Mouse (Mus musculus) liver, embryonic 13.5 days (tissue): Measurements from ENCODE around the gene Pias4. TPM values are rescaled to one million over a fixed set of nuclear protein-coding genes. Genes with fewer than 3 reads are reported as not detected.
"Not testable (repeated sequence)": the region's sequence is repeated elsewhere in the genome, so short reads cannot be mapped to it uniquely, and the experiment has no call there.

ENCODE experiments used
- ATAC-seq: fragments of 200-750 bp; cut with Nextera tagmentation; 2 replicates; pipeline ENCODE4 v1.8.0; 2017; ENCODE audit warnings: low read depth, mild to moderate bottlenecking, moderate number of reproducible peaks, moderate library complexity
- DNase-seq: peaks from one replicate; pipeline ENCODE4 v3.0.0; 2022
- H3K27ac ChIP-seq: fragments of 300-500 bp; sonication (generic); 2 replicates; pipeline ENCODE4 v1.5.1; 2015; ENCODE audit warnings: moderate library complexity, mild to moderate bottlenecking, inconsistent platforms
- H3K27me3 ChIP-seq: fragments of 300-500 bp; sonication (generic); 2 replicates; pipeline ENCODE4 v1.6.1; 2015; ENCODE audit warnings: mild to moderate bottlenecking, inconsistent platforms
- H3K36me3 ChIP-seq: fragments of 300-500 bp; sonication (generic); 2 replicates; pipeline ENCODE4 v1.6.1; 2015; ENCODE audit warnings: mild to moderate bottlenecking, inconsistent platforms
- H3K4me1 ChIP-seq: fragments of 300-500 bp; sonication (generic); replicated peaks from 2 replicates; pipeline ENCODE4 v1.6.1; 2015; ENCODE audit warnings: inconsistent platforms
- H3K4me2 ChIP-seq: fragments of 300-500 bp; sonication (generic); 2 replicates; pipeline ENCODE4 v1.6.1; 2015; ENCODE audit warnings: inconsistent platforms, mild to moderate bottlenecking, moderate library complexity
- H3K4me3 ChIP-seq: fragments of 300-500 bp; sonication (generic); replicated peaks from 2 replicates; pipeline ENCODE4 v1.5.1; 2015; ENCODE audit warnings: mild to moderate bottlenecking, inconsistent platforms
- H3K9ac ChIP-seq: fragments of 300-500 bp; sonication (generic); 2 replicates; pipeline ENCODE4 v1.6.1; 2015; ENCODE audit warnings: mild to moderate bottlenecking, inconsistent platforms
- H3K9me3 ChIP-seq: fragments of 300-500 bp; sonication (generic); replicated peaks from 2 replicates; pipeline ENCODE4 v1.6.1; 2016; ENCODE audit warnings: inconsistent platforms
- WGBS: fragments of 180-500 bp; shearing (Covaris S2); methylation state at CpG from one replicate; pipeline ENCODE4 v1.1.7; 2015; ENCODE audit not compliant: insufficient replicate concordance; 5-methylcytosine and 5-hydroxymethylcytosine counted together
- polyA plus RNA-seq: library from polyadenylated mRNA; unstranded; fragments of >200 nt; fragmentation: Nextera tagmentation; extraction: Ambion mirVana; gene quantifications from 2 replicates; pipeline ENCODE4 v1.2.1, GENCODE M21; 2015

The Pias4 gene
- 23.5 and 23.8 TPM in 2 replicates for polyA plus RNA-seq

DNA sequence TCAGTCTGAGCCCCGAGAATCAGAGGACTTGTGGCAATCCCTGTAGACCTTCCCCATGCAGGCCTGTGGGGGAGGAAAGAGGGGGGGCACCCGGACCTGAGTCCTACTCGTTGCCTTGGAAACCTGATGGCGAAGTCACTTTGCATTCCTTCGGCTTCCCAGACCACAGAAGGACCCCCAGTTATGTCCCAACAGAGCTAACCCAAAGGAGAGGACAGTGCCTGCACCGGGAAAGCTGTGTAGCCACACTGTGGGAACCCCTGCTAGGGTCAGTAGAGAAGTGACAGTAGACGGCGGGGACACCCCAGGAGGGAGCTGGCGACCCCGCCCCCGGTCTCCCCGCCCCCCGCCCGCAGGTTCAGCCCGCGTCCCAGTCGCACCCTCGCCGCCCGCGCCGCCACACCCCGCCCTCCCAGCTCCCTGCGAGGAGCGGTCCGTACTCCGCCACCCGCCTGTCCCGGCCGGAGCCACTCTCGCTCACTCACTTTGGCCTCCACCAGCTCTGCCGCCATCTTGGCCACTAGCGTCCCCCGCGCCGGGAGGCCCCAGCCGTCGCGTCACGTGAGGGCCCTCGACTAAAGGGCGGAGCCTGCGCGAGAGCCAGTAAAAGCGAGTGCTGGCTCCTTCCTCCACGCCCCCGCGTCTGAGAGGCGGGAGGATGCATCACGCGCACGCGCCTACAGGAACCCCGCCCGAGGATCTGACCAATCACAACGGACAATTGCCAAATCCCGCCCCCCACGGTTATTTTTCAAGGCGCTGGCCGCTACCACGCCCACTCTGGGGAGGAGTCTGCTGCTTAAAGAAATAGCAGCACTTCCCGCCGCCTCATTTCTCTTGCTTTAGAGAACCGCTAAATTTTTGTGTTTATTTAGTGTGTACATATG, at the start of gene Pias4:
Pias4 (minus strand) TSS at position 724 of the 887 bp plus-strand sequence.
- H3K27me3 ChIP-seq, result no peaks in the 10 kb centered on the region
- under 1% methylated on average over 64 of the region's 64 CpGs for WGBS
- peaks cover 57% of the 10 kb centered on the region for H3K4me1 ChIP-seq
- H3K27ac ChIP-seq, result peak within 1 kb of the TSS; percentile 95
- peak within 1 kb of the TSS; percentile 99 for H3K4me3 ChIP-seq
- DNase-seq, result peak; percentile 100
- ATAC-seq, result peak; percentile 83
- H3K4me2 ChIP-seq, result peak within 1 kb of the TSS; percentile 89
- H3K36me3 ChIP-seq, result peaks cover 29% of the 10 kb centered on the region
- no peaks in the 10 kb centered on the region for H3K9me3 ChIP-seq
- H3K9ac ChIP-seq, result peak within 1 kb of the TSS; percentile 96

DNA sequence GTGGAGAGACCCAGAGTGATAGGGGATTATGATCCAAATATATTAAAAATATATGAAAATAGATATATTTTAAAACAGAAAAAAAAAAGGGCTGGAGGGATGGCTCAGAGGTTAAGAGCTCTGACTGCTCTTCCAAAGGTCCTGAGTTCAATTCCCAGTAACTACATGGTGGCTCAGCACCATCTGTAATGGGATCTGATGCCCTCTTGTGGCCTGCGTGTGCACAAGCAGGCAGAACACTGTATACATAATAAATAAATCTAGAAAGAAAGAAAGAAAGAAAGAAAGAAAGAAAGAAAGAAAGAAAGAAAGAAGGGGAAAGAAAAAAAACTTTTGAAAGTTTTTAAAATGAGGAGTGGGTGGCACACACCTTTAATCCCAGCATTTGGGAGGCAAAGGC, 49.5 kb upstream of the Pias4 start:
- H3K4me3 ChIP-seq, H3K4me1 ChIP-seq, H3K36me3 ChIP-seq, H3K9ac ChIP-seq, H3K9me3 ChIP-seq, H3K4me2 ChIP-seq, H3K27ac ChIP-seq, DNase-seq, ATAC-seq: not testable (repeated sequence)
- 10% methylated on average over 1 of the region's 1 CpGs for WGBS
- H3K27me3 ChIP-seq, result peaks cover 14% of the 10 kb centered on the region

DNA sequence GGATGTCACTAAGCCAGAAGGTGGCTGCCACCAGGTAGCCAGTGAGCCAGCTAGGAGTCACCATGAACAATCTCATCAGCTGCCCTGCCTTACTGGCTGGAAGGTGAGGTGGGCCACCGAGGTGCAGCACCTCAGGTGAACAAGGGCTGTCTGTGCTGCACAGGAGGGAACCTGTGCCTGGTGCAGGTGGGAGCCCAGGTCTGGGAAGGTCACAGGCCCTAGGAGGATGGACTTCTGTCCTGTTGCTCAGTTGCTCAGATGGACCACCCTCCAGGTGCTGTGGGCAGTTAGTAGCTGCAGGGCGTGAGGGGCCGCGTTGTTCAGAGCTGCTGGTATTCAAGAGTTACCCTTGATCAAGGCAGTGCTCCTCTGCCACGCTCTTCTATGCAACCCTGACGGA, 49.1 kb upstream of the Pias4 start:
- ATAC-seq (no peak), DNase-seq (no peak)
- WGBS, result 65% methylated on average over 6 of the region's 6 CpGs
- Histone ChIP-seq H3K27ac (no peak overlapping the region), H3K4me1 (peaks cover 4% of the 10 kb centered on the region; the same call in 1 of the 2 replicates), H3K9me3 (no peaks in the 10 kb centered on the region), H3K9ac (no peak overlapping the region), H3K27me3 (peaks cover 14% of the 10 kb centered on the region), H3K4me3 (no peak overlapping the region), H3K4me2 (no peak overlapping the region), H3K36me3 (no peaks in the 10 kb centered on the region)

DNA sequence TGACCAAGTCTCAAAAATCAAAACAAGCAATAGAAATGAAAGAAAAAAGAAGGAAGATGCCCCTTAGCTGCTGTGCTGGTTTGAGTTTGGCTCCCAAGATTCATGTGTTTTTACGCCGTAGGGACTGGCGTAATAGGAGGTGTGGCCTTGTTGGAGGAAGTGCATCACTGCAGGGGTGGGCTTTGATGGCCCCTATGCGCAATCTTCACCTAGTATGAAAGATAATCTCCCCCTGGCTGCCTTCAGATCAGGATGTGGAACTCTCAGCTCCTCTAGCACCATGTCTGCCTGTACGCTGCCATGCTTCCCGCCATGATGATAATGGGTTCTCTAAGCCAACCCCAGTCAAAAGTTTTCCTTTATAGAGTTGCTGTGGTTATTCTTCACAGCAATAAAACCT, 48.5 kb upstream of the Pias4 start:
- H3K9me3 ChIP-seq, result no peaks in the 10 kb centered on the region
- DNase-seq, result no peak
- H3K4me3 ChIP-seq, result no peak overlapping the region
- peaks cover 14% of the 10 kb centered on the region for H3K27me3 ChIP-seq
- H3K27ac ChIP-seq, result no peak overlapping the region
- no peak overlapping the region for H3K9ac ChIP-seq
- H3K36me3 ChIP-seq, result no peaks in the 10 kb centered on the region
- no peak for ATAC-seq
- H3K4me1 ChIP-seq, result no peaks in the 10 kb centered on the region
- 71% methylated on average over 6 of the region's 6 CpGs for WGBS
- H3K4me2 ChIP-seq, result no peak overlapping the region

DNA sequence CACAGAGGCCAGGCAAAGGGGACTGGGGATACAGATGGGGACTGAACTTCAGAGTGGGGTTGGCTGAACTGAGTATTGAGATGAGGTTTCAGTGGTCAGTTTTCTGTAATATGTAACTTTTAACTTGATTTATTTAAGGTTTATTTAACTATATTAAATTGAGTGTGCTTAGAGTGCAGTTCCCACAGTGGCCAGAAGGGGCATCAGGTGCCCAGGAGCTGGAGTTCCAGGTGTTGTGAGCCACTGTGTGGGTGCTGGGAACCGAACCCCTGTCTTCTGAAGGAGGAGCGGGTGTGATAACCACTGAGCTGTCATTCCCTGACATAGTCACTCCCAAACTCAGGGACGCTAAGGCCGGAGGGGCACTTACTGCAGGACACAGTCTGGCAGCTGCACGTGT, 42.4 kb upstream of the Pias4 start:
- Histone ChIP-seq H3K4me2 (no peak overlapping the region), H3K36me3 (no peaks in the 10 kb centered on the region), H3K4me3 (no peak overlapping the region), H3K27me3 (peaks cover 21% of the 10 kb centered on the region; the same call in 1 of the 2 replicates), H3K9ac (no peak overlapping the region), H3K9me3 (0 out of 2 replicates have a peak, but pooled peaks cover 3% of the 10 kb centered on the region), H3K27ac (no peak overlapping the region), H3K4me1 (no peaks in the 10 kb centered on the region)
- WGBS, result 77% methylated on average over 5 of the region's 5 CpGs
- no peak for DNase-seq
- ATAC-seq, result no peak

DNA sequence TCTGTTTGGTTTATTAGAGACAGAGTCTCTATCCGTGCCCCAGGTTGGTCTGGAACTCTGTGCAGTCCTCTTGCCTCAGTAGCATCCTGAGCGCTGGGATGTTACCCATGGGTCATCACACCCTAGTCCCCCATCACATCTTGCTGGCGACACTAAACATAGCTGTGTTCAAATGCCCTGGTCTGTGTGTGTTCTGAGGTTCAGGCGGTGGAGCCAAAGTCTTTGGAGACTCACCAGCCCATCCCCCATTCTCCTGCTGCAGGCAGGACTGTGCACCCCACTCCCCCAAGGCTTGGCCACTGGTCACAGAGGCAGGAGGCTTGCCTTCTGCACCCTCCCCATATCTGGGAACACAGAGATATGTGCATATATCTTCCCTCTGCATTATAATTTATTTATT, 36.4 kb upstream of the Pias4 start:
- no peak overlapping the region for H3K4me2 ChIP-seq
- no peak overlapping the region for H3K9ac ChIP-seq
- DNase-seq, result no peak
- ATAC-seq, result no peak
- no peaks in the 10 kb centered on the region for H3K36me3 ChIP-seq
- H3K4me3 ChIP-seq, result no peak overlapping the region
- H3K4me1 ChIP-seq, result peaks cover 24% of the 10 kb centered on the region
- no peaks in the 10 kb centered on the region for H3K9me3 ChIP-seq
- 63% methylated on average over 4 of the region's 4 CpGs for WGBS
- H3K27ac ChIP-seq, result peak overlapping the region; percentile 55; the same call in 1 of the 2 replicates
- peaks cover 32% of the 10 kb centered on the region for H3K27me3 ChIP-seq

DNA sequence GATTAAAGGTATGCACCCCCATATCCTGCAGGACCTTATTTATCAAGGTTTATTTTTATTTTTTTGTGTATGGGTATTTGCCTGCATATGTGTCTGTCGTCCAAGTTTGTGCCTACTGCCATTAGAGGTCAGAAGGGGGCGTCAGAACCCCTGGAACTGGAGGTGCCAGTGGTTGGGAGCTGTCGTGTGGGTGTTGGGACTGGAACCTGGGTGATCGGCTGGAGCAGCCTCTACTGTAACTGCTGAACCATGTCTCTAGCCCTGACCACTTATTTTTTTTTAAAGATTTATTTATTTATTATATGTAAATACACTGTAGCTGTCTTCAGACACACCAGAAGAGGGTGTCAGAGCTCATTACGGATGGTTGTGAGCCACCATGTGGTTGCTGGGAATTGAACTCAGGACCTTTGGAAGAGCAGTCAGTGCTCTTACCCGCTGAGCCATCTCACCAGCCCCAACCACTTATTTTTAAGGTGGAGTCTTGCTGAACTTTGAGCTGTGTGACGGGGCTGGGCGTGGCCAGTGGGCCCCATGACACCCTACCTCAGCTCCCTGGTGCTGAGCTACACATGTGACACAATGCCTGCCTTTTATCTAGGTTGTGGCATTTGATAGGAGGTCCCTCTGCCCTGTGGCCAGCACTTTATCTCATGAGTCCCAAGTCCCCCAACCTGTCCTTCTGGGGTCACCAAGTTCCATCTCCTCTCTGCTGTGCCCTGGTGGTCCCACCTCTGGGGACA, 35.4 kb upstream of the Pias4 start:
- no peaks in the 10 kb centered on the region for H3K9me3 ChIP-seq
- whole genome bisulfite sequencing, result 22% methylated on average over 8 of the region's 8 CpGs
- peaks cover 24% of the 10 kb centered on the region for H3K4me1 ChIP-seq
- peak overlapping the region; percentile 17; the same call in 1 of the 2 replicates for H3K9ac ChIP-seq
- no peak overlapping the region for H3K4me2 ChIP-seq
- DNase-seq (peak; percentile 77), ATAC-seq (peak; percentile 85)
- H3K4me3 ChIP-seq, result no peak overlapping the region
- peak overlapping the region; percentile 55; the same call in 1 of the 2 replicates for H3K27ac ChIP-seq
- H3K36me3 ChIP-seq, result no peaks in the 10 kb centered on the region
- H3K27me3 ChIP-seq, result peaks cover 35% of the 10 kb centered on the region

DNA sequence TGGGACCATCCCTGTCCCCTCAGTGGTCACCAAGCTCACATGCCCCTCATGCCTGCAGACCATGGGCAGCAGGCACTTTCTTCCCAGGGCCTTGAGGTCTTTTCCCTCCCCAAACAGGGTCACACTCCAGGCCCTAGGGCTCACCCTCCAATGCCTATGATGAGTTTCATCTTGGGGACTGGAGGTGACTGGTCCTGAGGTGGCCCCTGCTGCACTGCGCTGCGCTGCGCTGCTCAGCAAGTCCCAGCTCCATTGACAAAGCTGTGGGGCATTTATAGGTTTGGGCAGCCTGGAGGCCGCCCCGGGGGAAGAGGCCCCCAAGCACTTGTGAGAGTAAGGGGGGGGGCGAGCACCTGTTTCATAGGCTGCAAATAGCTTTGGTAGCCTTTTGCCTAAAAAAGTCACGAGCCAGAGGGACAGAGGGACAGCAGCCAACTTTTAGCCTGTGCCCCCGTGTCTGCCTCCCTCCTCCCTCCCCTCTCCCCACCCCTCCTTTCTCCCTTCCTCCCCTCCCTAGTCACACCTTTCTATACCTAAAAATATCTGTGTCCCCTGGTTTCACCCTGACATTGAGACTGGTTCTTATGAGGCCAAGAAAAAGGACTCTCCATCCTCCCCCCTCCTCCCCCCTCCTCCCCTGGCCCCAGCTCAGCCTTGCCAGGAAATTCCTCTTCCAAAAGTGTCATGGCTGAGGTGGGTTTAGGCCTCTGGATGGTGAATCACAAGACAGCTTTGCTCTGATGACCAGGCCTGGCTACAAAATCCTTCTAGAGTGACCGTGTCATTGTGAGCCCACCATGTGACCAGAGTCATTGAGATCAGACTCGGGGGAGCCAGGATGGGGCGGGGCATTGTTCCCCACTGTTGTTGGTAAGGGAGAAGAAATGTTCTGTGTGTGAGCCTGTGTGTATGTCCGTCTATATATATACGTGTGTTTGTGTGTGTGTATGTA, 34.4 kb upstream of the Pias4 start, which contains the start of gene Nmrk2:
Nmrk2 (minus strand) TSS at position 245 of the 952 bp plus-strand sequence.
- DNase-seq (no peak), ATAC-seq (no peak)
- no peaks in the 10 kb centered on the region for H3K9me3 ChIP-seq
- WGBS, result 62% methylated on average over 13 of the region's 13 CpGs
- peaks cover 42% of the 10 kb centered on the region for H3K27me3 ChIP-seq
- no peak within 1 kb of the TSS for H3K9ac ChIP-seq
- peak within 1 kb of the TSS; percentile 40; the same call in 1 of the 2 replicates for H3K27ac ChIP-seq
- no peaks in the 10 kb centered on the region for H3K36me3 ChIP-seq
- no peak within 1 kb of the TSS for H3K4me3 ChIP-seq
- H3K4me2 ChIP-seq, result no peak within 1 kb of the TSS
- peaks cover 24% of the 10 kb centered on the region for H3K4me1 ChIP-seq

DNA sequence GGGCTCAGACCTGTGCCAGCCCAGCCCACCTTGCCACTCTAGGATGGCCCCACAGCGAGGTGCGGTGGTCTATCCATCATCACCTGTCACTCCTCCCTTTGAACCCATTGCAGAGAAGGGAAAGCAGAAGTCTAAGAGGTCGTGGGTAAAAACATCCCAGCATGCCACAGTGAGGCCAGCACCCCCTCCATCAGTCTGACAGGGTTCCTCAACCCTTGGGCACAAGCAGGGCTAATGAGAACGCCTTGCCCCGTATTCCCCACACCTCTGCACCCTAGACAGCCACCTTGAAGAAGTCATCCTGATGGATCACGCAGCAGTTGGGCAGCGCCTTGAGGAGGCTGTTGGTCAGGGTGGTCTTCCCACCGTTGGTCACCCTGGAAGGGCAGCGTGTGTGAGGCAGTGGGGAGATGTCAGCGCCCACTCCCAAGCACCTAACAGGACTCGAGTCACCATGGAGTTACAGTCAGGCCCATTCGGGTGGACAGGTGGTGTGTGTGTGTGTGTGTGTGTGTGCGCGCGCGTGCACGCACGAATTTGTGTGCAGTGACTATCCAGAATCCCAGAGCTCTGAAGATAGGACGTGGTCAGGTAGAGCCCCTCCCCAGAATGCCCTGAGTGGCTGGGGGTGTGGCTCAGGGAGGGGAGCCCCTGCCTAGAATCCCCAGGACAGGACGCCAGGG, 33.0 kb upstream of the Pias4 start:
- Histone ChIP-seq H3K4me3 (no peak overlapping the region), H3K27ac (no peak overlapping the region), H3K4me2 (no peak overlapping the region), H3K36me3 (no peaks in the 10 kb centered on the region), H3K9ac (no peak overlapping the region), H3K4me1 (peaks cover 24% of the 10 kb centered on the region), H3K9me3 (no peaks in the 10 kb centered on the region), H3K27me3 (peaks cover 44% of the 10 kb centered on the region)
- 70% methylated on average over 20 of the region's 20 CpGs for WGBS
- DNase-seq (no peak), ATAC-seq (no peak)

DNA sequence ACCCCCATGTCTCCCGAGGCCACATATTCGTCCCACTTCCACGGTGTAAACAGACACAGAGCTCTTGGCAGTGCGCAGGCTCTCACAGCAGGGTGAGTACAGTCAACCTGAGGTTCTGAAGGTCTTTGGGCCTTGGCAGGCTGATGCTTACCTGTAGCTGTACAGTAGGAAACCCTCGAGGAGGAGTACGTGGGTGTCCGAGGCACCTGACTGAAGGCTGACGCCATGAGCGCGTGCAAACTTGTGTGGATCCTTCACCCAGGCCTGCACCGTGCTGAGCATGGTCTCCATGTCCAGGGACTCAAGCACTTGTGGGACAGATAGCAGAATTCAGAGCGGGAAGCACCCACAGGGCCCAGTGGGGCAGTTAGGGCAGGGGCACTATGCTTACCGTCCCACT, 32.4 kb upstream of the Pias4 start:
- Histone ChIP-seq H3K9me3 (no peaks in the 10 kb centered on the region), H3K9ac (no peak overlapping the region), H3K27ac (no peak overlapping the region), H3K36me3 (no peaks in the 10 kb centered on the region), H3K27me3 (peaks cover 44% of the 10 kb centered on the region), H3K4me2 (no peak overlapping the region), H3K4me3 (no peak overlapping the region), H3K4me1 (peaks cover 28% of the 10 kb centered on the region)
- DNase-seq (no peak), ATAC-seq (no peak)
- 76% methylated on average over 13 of the region's 13 CpGs for WGBS
